Mouse (Mus musculus) bone marrow, adult 2 months (tissue): ENCODE data around the gene Tenm4.

Source experiments
- CTCF ChIP-seq: fragments of 200-500 bp; IDR thresholded peaks from 2 replicates; pipeline ENCODE4 v1.5.1; 2011; ENCODE audit warnings: low read length, control low read depth; ENCODE audit not compliant: control insufficient read depth, insufficient read depth
- POLR2A ChIP-seq: fragments of 200-500 bp; IDR thresholded peaks from 2 replicates; pipeline ENCODE4 v1.6.1; 2011; ENCODE audit warnings: low read depth, mild to moderate bottlenecking, control low read depth, low read length, borderline replicate concordance; ENCODE audit not compliant: control insufficient read depth

DNA sequence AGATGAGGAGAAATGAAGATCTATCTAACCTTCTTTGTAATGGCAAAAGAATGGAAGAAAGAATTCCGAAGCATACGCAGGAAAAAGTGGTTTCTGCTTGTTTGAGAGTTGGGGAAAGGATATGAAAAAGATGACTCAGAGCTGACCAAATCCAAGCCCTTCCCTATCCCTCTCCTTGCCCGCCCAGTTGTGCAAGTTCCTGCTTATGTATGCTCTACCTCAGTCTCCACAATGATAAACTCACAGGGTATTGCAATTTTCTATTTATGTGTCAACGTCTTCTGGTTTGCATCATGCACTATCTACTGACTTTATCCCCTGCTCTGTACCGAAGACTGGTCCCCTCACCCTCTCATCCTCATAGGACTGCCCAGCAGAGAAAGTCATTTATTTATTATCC, 339.4 kb downstream of the Tenm4 start:
- TF ChIP-seq POLR2A (no peak), CTCF (no peak)
